Mouse (Mus musculus): Measurements from ENCODE around the gene Cpvl. TPM values are rescaled to one million over a fixed set of nuclear protein-coding genes. Genes with fewer than 3 reads are reported as not detected.
A peak's percentile ranks its signal among the peaks of the same experiment; 100 is the strongest.

The Cpvl gene
- total and polyA plus RNA-seq, 2 experiments from 2014 or later = 0.10 TPM; not detected in 1

GRCm38 (mm10) chr6:53968550-53968949 is 9.9 kb downstream of the Cpvl start:
- WGBS = 86% methylated on average over 6 of the region's 6 CpGs
- Histone ChIP-seq H3K4me1 (ENCODE audit: insufficient read depth, low read length) (peaks cover 2% of the 10 kb centered on the region; the same call in 1 of the 2 replicates), H3K4me2 (ENCODE audit: low read depth, low read length, poor library complexity, severe bottlenecking) (no peak overlapping the region), H3K4me3 (ENCODE audit: low read depth, low read length) (no peak overlapping the region), H3K9ac (replicated peaks; ENCODE audit: low read length, poor library complexity, severe bottlenecking) (no peak overlapping the region), H3K9me3 (ENCODE audit: low read length) (no peaks in the 10 kb centered on the region), H3K27me3 (ENCODE audit: insufficient read depth, low read length) (no peaks in the 10 kb centered on the region), H3K27ac (ENCODE audit: low read depth, low read length) (no peak overlapping the region), H3K36me3 (ENCODE audit: insufficient read depth, low read length) (no peaks in the 10 kb centered on the region)
- ATAC-seq (ENCODE audit: low FRiP score) (no peak), DNase-seq (ENCODE audit: low spot score) (no peak)
- TF ChIP-seq CTCF (IDR thresholded peaks at IDR 0.05) = peak; percentile 52

GRCm38 (mm10) chr6:53966595-53966994 is 11.9 kb downstream of the Cpvl start:
- H3K36me3 ChIP-seq (ENCODE audit: insufficient read depth, low read length) = no peaks in the 10 kb centered on the region
- DNase-seq (ENCODE audit: low spot score) = no peak
- no peak for TF ChIP-seq CTCF (IDR thresholded peaks at IDR 0.05)

GRCm38 (mm10) chr6:53965900-53966299 is 12.6 kb downstream of the Cpvl start:
- WGBS = 40% methylated on average over 5 of the region's 5 CpGs
- Histone ChIP-seq H3K4me2 (ENCODE audit: low read depth, low read length, poor library complexity, severe bottlenecking) (no peak overlapping the region), H3K4me3 (ENCODE audit: low read depth, low read length) (no peak overlapping the region), H3K36me3 (ENCODE audit: insufficient read depth, low read length) (no peaks in the 10 kb centered on the region), H3K9ac (replicated peaks; ENCODE audit: low read length, poor library complexity, severe bottlenecking) (no peak overlapping the region), H3K27me3 (ENCODE audit: insufficient read depth, low read length) (no peaks in the 10 kb centered on the region), H3K9me3 (ENCODE audit: low read length) (no peaks in the 10 kb centered on the region), H3K27ac (ENCODE audit: low read depth, low read length) (no peak overlapping the region), H3K4me1 (ENCODE audit: insufficient read depth, low read length) (no peaks in the 10 kb centered on the region)
- no peak for TF ChIP-seq CTCF (IDR thresholded peaks at IDR 0.05)
- ATAC-seq (ENCODE audit: low FRiP score) (no peak), DNase-seq (ENCODE audit: low spot score) (no peak)

More at GRCm38 (mm10) chr6:53966595-53966994, 11.9 kb downstream of the Cpvl start:
- H3K4me3 ChIP-seq (ENCODE audit: low read depth, low read length) = no peak overlapping the region
- peaks cover under 1% of the 10 kb centered on the region; the same call in 1 of the 2 replicates for H3K4me1 ChIP-seq (ENCODE audit: insufficient read depth, low read length)
- no peaks in the 10 kb centered on the region for H3K9me3 ChIP-seq (ENCODE audit: low read length)
- WGBS = 51% methylated on average over 5 of the region's 5 CpGs
- H3K27me3 ChIP-seq (ENCODE audit: insufficient read depth, low read length) = no peaks in the 10 kb centered on the region
- ATAC-seq (ENCODE audit: low FRiP score) = no peak
- no peak overlapping the region for H3K4me2 ChIP-seq (ENCODE audit: low read depth, low read length, poor library complexity, severe bottlenecking)
- no peak overlapping the region for H3K9ac ChIP-seq (replicated peaks; ENCODE audit: low read length, poor library complexity, severe bottlenecking)
- no peak overlapping the region for H3K27ac ChIP-seq (ENCODE audit: low read depth, low read length)

- no peak overlapping the region for H3K9ac ChIP-seq (replicated peaks; ENCODE audit: low read length, poor library complexity, severe bottlenecking)
- WGBS = 75% methylated on average over 5 of the region's 5 CpGs
- no peak for TF ChIP-seq CTCF (IDR thresholded peaks at IDR 0.05)
- H3K4me3 ChIP-seq (ENCODE audit: low read depth, low read length) = no peak overlapping the region
- H3K27ac ChIP-seq (ENCODE audit: low read depth, low read length) = no peak overlapping the region
- H3K36me3 ChIP-seq (ENCODE audit: insufficient read depth, low read length) = no peaks in the 10 kb centered on the region
- no peaks in the 10 kb centered on the region for H3K9me3 ChIP-seq (ENCODE audit: low read length)
- no peaks in the 10 kb centered on the region for H3K4me1 ChIP-seq (ENCODE audit: insufficient read depth, low read length)
- ATAC-seq (ENCODE audit: low FRiP score) = no peak
- H3K4me2 ChIP-seq (ENCODE audit: low read depth, low read length, poor library complexity, severe bottlenecking) = no peak overlapping the region
- DNase-seq (ENCODE audit: low spot score) = no peak
- no peaks in the 10 kb centered on the region for H3K27me3 ChIP-seq (ENCODE audit: insufficient read depth, low read length)
Observed at GRCm38 (mm10) chr6:53963906-53964496, 14.5 kb downstream of the Cpvl start.

GRCm38 (mm10) chr6:53962006-53962405 is 16.5 kb downstream of the Cpvl start:
- no peaks in the 10 kb centered on the region for H3K4me1 ChIP-seq (ENCODE audit: insufficient read depth, low read length)
- 81% methylated on average over 1 of the region's 1 CpGs for WGBS
- H3K9me3 ChIP-seq (ENCODE audit: low read length) = no peaks in the 10 kb centered on the region
- DNase-seq (ENCODE audit: low spot score) (no peak), ATAC-seq (ENCODE audit: low FRiP score) (no peak)
- H3K9ac ChIP-seq (replicated peaks; ENCODE audit: low read length, poor library complexity, severe bottlenecking) = no peak overlapping the region
- H3K4me2 ChIP-seq (ENCODE audit: low read depth, low read length, poor library complexity, severe bottlenecking) = no peak overlapping the region
- no peaks in the 10 kb centered on the region for H3K36me3 ChIP-seq (ENCODE audit: insufficient read depth, low read length)
- TF ChIP-seq CTCF (IDR thresholded peaks at IDR 0.05) = no peak
- H3K27me3 ChIP-seq (ENCODE audit: insufficient read depth, low read length) = no peaks in the 10 kb centered on the region
- H3K27ac ChIP-seq (ENCODE audit: low read depth, low read length) = no peak overlapping the region
- H3K4me3 ChIP-seq (ENCODE audit: low read depth, low read length) = no peak overlapping the region

- Histone ChIP-seq H3K4me3 (ENCODE audit: low read depth, low read length) (no peak overlapping the region), H3K4me1 (ENCODE audit: insufficient read depth, low read length) (no peaks in the 10 kb centered on the region), H3K36me3 (ENCODE audit: insufficient read depth, low read length) (no peaks in the 10 kb centered on the region), H3K4me2 (ENCODE audit: low read depth, low read length, poor library complexity, severe bottlenecking) (no peak overlapping the region), H3K27ac (ENCODE audit: low read depth, low read length) (no peak overlapping the region), H3K27me3 (ENCODE audit: insufficient read depth, low read length) (no peaks in the 10 kb centered on the region), H3K9me3 (ENCODE audit: low read length) (no peaks in the 10 kb centered on the region), H3K9ac (replicated peaks; ENCODE audit: low read length, poor library complexity, severe bottlenecking) (no peak overlapping the region)
- WGBS = 63% methylated on average over 3 of the region's 3 CpGs
- TF ChIP-seq CTCF (IDR thresholded peaks at IDR 0.05) = no peak
- ATAC-seq (ENCODE audit: low FRiP score) (no peak), DNase-seq (ENCODE audit: low spot score) (no peak)
Observed at GRCm38 (mm10) chr6:53959826-53960225, 18.6 kb downstream of the Cpvl start.

Measured in midbrain, postnatal 0 days (tissue).